In the genomic region with DNA sequence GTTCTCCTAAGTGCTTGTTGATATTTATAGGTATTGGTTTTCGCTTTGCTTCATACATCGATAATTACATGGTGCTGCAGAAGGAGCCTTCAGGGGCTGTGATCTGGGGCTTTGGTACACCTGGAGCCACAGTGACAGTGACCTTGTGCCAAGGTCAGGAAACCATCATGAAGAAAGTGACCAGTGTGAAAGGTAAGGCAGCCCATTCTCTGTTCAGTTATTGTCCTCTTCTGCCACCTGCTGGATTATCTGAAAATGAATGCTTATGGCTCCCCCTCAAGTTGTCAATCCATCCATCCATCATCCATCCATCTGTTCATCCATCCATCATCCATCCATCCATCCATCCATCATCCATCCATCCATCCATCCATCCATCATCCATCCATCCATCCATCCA, we compare ENCODE assay signal across 10 mouse cellular contexts. TPM values are rescaled to one million over a fixed set of nuclear protein-coding genes. Genes with fewer than 3 reads are reported as not detected.
DNase-seq lines count a peak whose midpoint lies in the region; ATAC-seq lines count a peak whose summit lies in the region.
"Had no signal": no experiment of that assay in that cellular context is flagged by ENCODE, and none has a peak within 500 bp of the region (broad histone marks: within the 10 kb centered on the region; RNA-seq: fewer than 3 reads in every experiment).

No protein-coding gene starts in this region.

- DNase-seq in hindbrain, embryonic 14.5 days (ENCODE audit: low spot score), result peak; percentile 57
- DNase-seq in B cell, adult 2 months, result peak; percentile 58 to 61
- peak; percentile 62 for DNase-seq in NIH3T3 (ENCODE audit: low read depth)
- DNase-seq in embryonic facial prominence, embryonic 14.5 days (ENCODE audit: low spot score), result peak; percentile 36
- no peak for DNase-seq in urinary bladder, postnatal 14 days (ENCODE audit: low spot score)

- no peaks in the 10 kb centered on the region for H3K9me3 ChIP-seq in hindbrain, embryonic 14.5 days (ENCODE audit: control insufficient read depth, low read length)
- no peaks in the 10 kb centered on the region for H3K9me3 ChIP-seq in hindbrain, embryonic 13.5 days
- H3K9me3 ChIP-seq in embryonic facial prominence, embryonic 14.5 days (ENCODE audit: control insufficient read depth, low read length), result no peaks in the 10 kb centered on the region
- H3K9me3 ChIP-seq: embryonic facial prominence, embryonic 12.5 days; lung, embryonic 15.5 days had no signal

- H3K4me1 ChIP-seq in hindbrain, embryonic 14.5 days (replicated peaks; ENCODE audit: control insufficient read depth, insufficient read depth, low read length), result peaks cover 9% of the 10 kb centered on the region; the same call in 1 of the 2 replicates
- peaks cover 13% of the 10 kb centered on the region for H3K4me1 ChIP-seq in hindbrain, embryonic 13.5 days (replicated peaks)
- H3K4me1 ChIP-seq in embryonic facial prominence, embryonic 14.5 days (ENCODE audit: control insufficient read depth, insufficient read depth, low read length), result peaks cover 3% of the 10 kb centered on the region
- H3K4me1 ChIP-seq: embryonic facial prominence, embryonic 12.5 days had no signal

- no peaks in the 10 kb centered on the region for H3K27me3 ChIP-seq in hindbrain, embryonic 14.5 days (ENCODE audit: control insufficient read depth, insufficient read depth, low read length)
- 0 out of 2 replicates have a peak, but pooled peaks cover 2% of the 10 kb centered on the region for H3K27me3 ChIP-seq in hindbrain, embryonic 13.5 days
- H3K27me3 ChIP-seq in embryonic facial prominence, embryonic 14.5 days (replicated peaks; ENCODE audit: control insufficient read depth, insufficient read depth, low read length), result no peaks in the 10 kb centered on the region
- H3K27me3 ChIP-seq: embryonic facial prominence, embryonic 12.5 days; lung, embryonic 15.5 days had no signal

- H3K36me3 ChIP-seq in hindbrain, embryonic 14.5 days (replicated peaks; ENCODE audit: control insufficient read depth, insufficient read depth), result no peaks in the 10 kb centered on the region
- H3K36me3 ChIP-seq in hindbrain, embryonic 13.5 days, result no peaks in the 10 kb centered on the region
- H3K36me3 ChIP-seq in embryonic facial prominence, embryonic 14.5 days (ENCODE audit: control insufficient read depth, insufficient read depth, low read length), result no peaks in the 10 kb centered on the region
- H3K36me3 ChIP-seq: embryonic facial prominence, embryonic 12.5 days; lung, embryonic 15.5 days had no signal

- ATAC-seq in hindbrain, embryonic 14.5 days (ENCODE audit: low FRiP score), result no peak
- no peak for ATAC-seq in hindbrain, embryonic 13.5 days (ENCODE audit: low FRiP score)
- ATAC-seq in embryonic facial prominence, embryonic 14.5 days (ENCODE audit: low read depth), result no peak
- ATAC-seq in megakaryocyte, adult 5-6 weeks (ENCODE audit: poor library complexity, severe bottlenecking), result 0 out of 2 replicates have a peak, but pooled peaks have one; percentile 44
- ATAC-seq in inflammation-experienced regulatory T-cells, adult 6 months, result no peak

- H3K27ac ChIP-seq in hindbrain, embryonic 14.5 days, result no peak overlapping the region
- no peak overlapping the region for H3K27ac ChIP-seq in hindbrain, embryonic 13.5 days
- no peak overlapping the region for H3K27ac ChIP-seq in embryonic facial prominence, embryonic 14.5 days (replicated peaks; ENCODE audit: low read depth, low read length)
- H3K27ac ChIP-seq: embryonic facial prominence, embryonic 12.5 days; lung, embryonic 15.5 days had no signal

- H3K9ac ChIP-seq in hindbrain, embryonic 14.5 days, result no peak overlapping the region
- no peak overlapping the region for H3K9ac ChIP-seq in hindbrain, embryonic 13.5 days
- H3K9ac ChIP-seq in embryonic facial prominence, embryonic 14.5 days (ENCODE audit: low read depth, low read length), result peak overlapping the region; percentile 16; the same call in 1 of the 2 replicates
- H3K9ac ChIP-seq: embryonic facial prominence, embryonic 12.5 days; lung, embryonic 15.5 days had no signal

- no peak overlapping the region for H3K4me3 ChIP-seq in hindbrain, embryonic 14.5 days (replicated peaks; ENCODE audit: low read length)
- no peak overlapping the region for H3K4me3 ChIP-seq in hindbrain, embryonic 13.5 days
- H3K4me3 ChIP-seq in embryonic facial prominence, embryonic 14.5 days (ENCODE audit: low read depth, low read length), result no peak overlapping the region
- H3K4me3 ChIP-seq: embryonic facial prominence, embryonic 12.5 days; lung, embryonic 15.5 days had no signal

- WGBS in hindbrain, embryonic 14.5 days, result 67% methylated on average over 2 of the region's 2 CpGs
- 64% methylated on average over 2 of the region's 2 CpGs for WGBS in hindbrain, embryonic 13.5 days
- 57% methylated on average over 2 of the region's 2 CpGs for WGBS in embryonic facial prominence, embryonic 14.5 days

- H3K4me2 ChIP-seq in hindbrain, embryonic 14.5 days (replicated peaks), result no peak overlapping the region
- no peak overlapping the region for H3K4me2 ChIP-seq in hindbrain, embryonic 13.5 days
- no peak overlapping the region for H3K4me2 ChIP-seq in embryonic facial prominence, embryonic 14.5 days (ENCODE audit: low read depth, low read length)
- H3K4me2 ChIP-seq: embryonic facial prominence, embryonic 12.5 days; lung, embryonic 15.5 days had no signal

RNA-seq across cellular contexts. Expression of gene Spa17, which starts 3.2 kb away (rescaled TPM):
- 10.2 and 14.1 TPM in 2 replicates for polyA plus RNA-seq in hindbrain, embryonic 14.5 days (2014; fragmentation: Nextera tagmentation; extraction: Ambion mirVana)
- polyA plus RNA-seq in hindbrain, embryonic 13.5 days (2015; fragmentation: Nextera tagmentation; extraction: Ambion mirVana), result 16.1 and 17.1 TPM in 2 replicates
- polyA plus RNA-seq in embryonic facial prominence, embryonic 14.5 days (2014; fragmentation: Nextera tagmentation; extraction: Ambion mirVana), result 6.9 and 10.2 TPM in 2 replicates
- total RNA-seq in megakaryocyte, adult 5-6 weeks (2015), result 2.3 and 2.7 TPM in 2 replicates
- 3.6 TPM in 1 of 2 replicates, not detected in the other for total RNA-seq in megakaryocyte, adult 5-6 weeks (2017)
- polyA plus RNA-seq in inflammation-experienced regulatory T-cells, adult 6 months (2017; shearing (Covaris generic)), result 1 to 10 TPM in 2 of 3 experiments, not detected in 1; 1.2 to 1.4 TPM

RNA-seq across cellular contexts. Expression of gene Tbrg1, which starts 40.3 kb away (rescaled TPM):
- 91.3 and 91.5 TPM in 2 replicates for polyA plus RNA-seq in hindbrain, embryonic 14.5 days (2014; fragmentation: Nextera tagmentation; extraction: Ambion mirVana)
- 89.2 and 95.8 TPM in 2 replicates for polyA plus RNA-seq in hindbrain, embryonic 13.5 days (2015; fragmentation: Nextera tagmentation; extraction: Ambion mirVana)
- 197 and 214 TPM in 2 replicates for polyA plus RNA-seq in embryonic facial prominence, embryonic 14.5 days (2014; fragmentation: Nextera tagmentation; extraction: Ambion mirVana)
- 10.7 and 14.9 TPM in 2 replicates for total RNA-seq in megakaryocyte, adult 5-6 weeks (2015)
- total RNA-seq in megakaryocyte, adult 5-6 weeks (2017), result 12.8 and 18.6 TPM in 2 replicates
- 100 to 1,000 TPM; 190 to 216 (median 204) TPM for polyA plus RNA-seq in inflammation-experienced regulatory T-cells, adult 6 months (2017; shearing (Covaris generic))

RNA-seq across cellular contexts. Expression of gene Panx3, which starts 52.3 kb away (rescaled TPM):
- 0.09 TPM in 1 of 2 replicates, not detected in the other for polyA plus RNA-seq in hindbrain, embryonic 14.5 days (2014; fragmentation: Nextera tagmentation; extraction: Ambion mirVana)
- polyA plus RNA-seq in hindbrain, embryonic 13.5 days (2015; fragmentation: Nextera tagmentation; extraction: Ambion mirVana), result 0.08 and 0.47 TPM in 2 replicates
- polyA plus RNA-seq in embryonic facial prominence, embryonic 14.5 days (2014; fragmentation: Nextera tagmentation; extraction: Ambion mirVana), result 39.9 and 57.4 TPM in 2 replicates
- not detected in 2 replicates for total RNA-seq in megakaryocyte, adult 5-6 weeks (2015)
- not detected in 2 replicates for total RNA-seq in megakaryocyte, adult 5-6 weeks (2017)
- not detected for polyA plus RNA-seq in inflammation-experienced regulatory T-cells, adult 6 months (2017; shearing (Covaris generic))

Comparison
In these comparisons a context has a peak if more than half of its experiments do, and no peak if none do; other contexts are left out.
1. RNA of gene Panx3, which starts 52.3 kb away (polyA plus RNA-seq): 39.9 to 57.4 TPM in embryonic facial prominence, embryonic 14.5 days; 0.08 to 0.47 TPM in hindbrain, embryonic 13.5 days, 0.09 TPM in hindbrain, embryonic 14.5 days and not detected in inflammation-experienced regulatory T-cells, adult 6 months; every median in the first group is over 10 times any median in the second.